ENCODE assay signal across 30 mouse cellular contexts in the genomic region with DNA sequence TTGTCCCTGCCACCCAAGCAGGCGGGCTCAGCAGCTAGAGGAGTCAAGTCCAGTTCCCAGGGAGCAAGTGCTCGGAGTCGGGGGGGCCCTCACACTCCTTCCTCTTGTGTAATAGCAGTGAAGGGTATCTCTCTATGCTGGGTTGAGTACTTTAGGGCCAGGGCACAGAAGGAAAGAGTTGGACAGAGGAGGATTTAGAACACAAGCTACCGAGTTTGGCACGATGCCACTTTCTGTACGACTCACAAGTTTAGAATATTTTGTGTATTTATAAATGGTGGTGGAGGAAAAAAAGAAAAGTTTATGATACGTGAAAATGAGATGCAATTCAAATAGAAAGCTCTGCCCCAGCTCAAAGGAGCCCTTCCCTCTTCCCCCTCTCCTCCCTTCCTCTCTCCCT. TPM values are rescaled to one million over a fixed set of nuclear protein-coding genes. Genes with fewer than 3 reads are reported as not detected.
DNase-seq lines count a peak whose midpoint lies in the region; ATAC-seq and TF ChIP-seq lines count a peak whose summit lies in the region.
"Had no signal": no experiment of that assay in that cellular context is flagged by ENCODE, and none has a peak within 500 bp of the region (broad histone marks: within the 10 kb centered on the region; RNA-seq: fewer than 3 reads in every experiment).

No protein-coding gene starts in this region.

- no peaks in the 10 kb centered on the region for H3K27me3 ChIP-seq in kidney, embryonic 16.5 days (ENCODE audit: insufficient read depth, low read length)
- H3K27me3 ChIP-seq in midbrain, embryonic 11.5 days (ENCODE audit: control insufficient read depth, insufficient read depth, low read length), result no peaks in the 10 kb centered on the region
- no peaks in the 10 kb centered on the region for H3K27me3 ChIP-seq in midbrain, postnatal 0 days (ENCODE audit: insufficient read depth, low read length)
- H3K27me3 ChIP-seq: heart, embryonic 13.5 days; liver, embryonic 15.5 days; neural tube, embryonic 12.5 days had no signal

- no peak for ATAC-seq in kidney, embryonic 16.5 days (ENCODE audit: low FRiP score, low TSS enrichment)
- ATAC-seq in midbrain, embryonic 11.5 days (ENCODE audit: low FRiP score), result no peak
- no peak for ATAC-seq in midbrain, postnatal 0 days (ENCODE audit: low FRiP score)
- no peak for ATAC-seq in cerebellum, adult (ENCODE audit: insufficient number of reproducible peaks, low FRiP score, low TSS enrichment)
- ATAC-seq: forebrain, embryonic 14.5 days had no signal

- H3K9ac ChIP-seq in kidney, embryonic 16.5 days (replicated peaks; ENCODE audit: low read length), result no peak overlapping the region
- no peak overlapping the region for H3K9ac ChIP-seq in midbrain, embryonic 11.5 days (ENCODE audit: low read length)
- H3K9ac ChIP-seq in midbrain, postnatal 0 days (replicated peaks; ENCODE audit: low read length, poor library complexity, severe bottlenecking), result no peak overlapping the region
- H3K9ac ChIP-seq: heart, embryonic 13.5 days; hindbrain, embryonic 12.5 days; liver, embryonic 15.5 days; neural tube, embryonic 12.5 days had no signal

- H3K36me3 ChIP-seq in kidney, embryonic 16.5 days (ENCODE audit: insufficient read depth, low read length), result no peaks in the 10 kb centered on the region
- H3K36me3 ChIP-seq in midbrain, embryonic 11.5 days (ENCODE audit: control insufficient read depth, insufficient read depth, low read length), result no peaks in the 10 kb centered on the region
- no peaks in the 10 kb centered on the region for H3K36me3 ChIP-seq in midbrain, postnatal 0 days (ENCODE audit: insufficient read depth, low read length)
- H3K36me3 ChIP-seq: heart, embryonic 13.5 days; hindbrain, embryonic 12.5 days; limb, embryonic 10.5 days; liver, embryonic 15.5 days; neural tube, embryonic 12.5 days had no signal

- TF ChIP-seq CTCF in midbrain, postnatal 0 days (IDR thresholded peaks at IDR 0.05), result no peak

- H3K9me3 ChIP-seq in kidney, embryonic 16.5 days (ENCODE audit: low read length), result no peaks in the 10 kb centered on the region
- no peaks in the 10 kb centered on the region for H3K9me3 ChIP-seq in midbrain, embryonic 11.5 days (ENCODE audit: control insufficient read depth, low read length)
- no peaks in the 10 kb centered on the region for H3K9me3 ChIP-seq in midbrain, postnatal 0 days (ENCODE audit: low read length)
- H3K9me3 ChIP-seq: heart, embryonic 13.5 days; hindbrain, embryonic 12.5 days; limb, embryonic 10.5 days; liver, embryonic 15.5 days; neural tube, embryonic 12.5 days had no signal

- H3K4me2 ChIP-seq in kidney, embryonic 16.5 days (replicated peaks; ENCODE audit: low read depth, low read length), result no peak overlapping the region
- H3K4me2 ChIP-seq in midbrain, embryonic 11.5 days, result no peak overlapping the region
- H3K4me2 ChIP-seq in midbrain, postnatal 0 days (ENCODE audit: low read depth, low read length, poor library complexity, severe bottlenecking), result no peak overlapping the region
- H3K4me2 ChIP-seq: heart, embryonic 13.5 days; hindbrain, embryonic 12.5 days; liver, embryonic 15.5 days; neural tube, embryonic 12.5 days had no signal

- 70% methylated on average over 7 of the region's 7 CpGs for WGBS in kidney, embryonic 16.5 days
- WGBS in midbrain, embryonic 11.5 days, result 86% methylated on average over 7 of the region's 7 CpGs
- WGBS in midbrain, postnatal 0 days, result 82% methylated on average over 7 of the region's 7 CpGs

- peak overlapping the region; percentile 50; the same call in 1 of the 2 replicates for H3K27ac ChIP-seq in kidney, embryonic 16.5 days (ENCODE audit: low read length)
- H3K27ac ChIP-seq in midbrain, embryonic 11.5 days (ENCODE audit: low read depth, low read length), result no peak overlapping the region
- H3K27ac ChIP-seq in midbrain, postnatal 0 days (ENCODE audit: low read depth, low read length), result no peak overlapping the region
- H3K27ac ChIP-seq: heart, embryonic 13.5 days; hindbrain, embryonic 12.5 days; limb, embryonic 10.5 days; liver, embryonic 15.5 days; neural tube, embryonic 12.5 days had no signal

- no peak overlapping the region for H3K4me3 ChIP-seq in kidney, embryonic 16.5 days (ENCODE audit: low read length)
- H3K4me3 ChIP-seq in midbrain, embryonic 11.5 days (ENCODE audit: low read depth, low read length), result no peak overlapping the region
- H3K4me3 ChIP-seq in midbrain, postnatal 0 days (ENCODE audit: low read depth, low read length), result no peak overlapping the region
- H3K4me3 ChIP-seq: heart, embryonic 13.5 days; hindbrain, embryonic 12.5 days; limb, embryonic 10.5 days; liver, embryonic 15.5 days; megakaryocyte, embryonic 14.5 days; neural tube, embryonic 12.5 days had no signal

- peaks cover 14% of the 10 kb centered on the region for H3K4me1 ChIP-seq in kidney, embryonic 16.5 days (ENCODE audit: insufficient read depth, low read length)
- 0 out of 2 replicates have a peak, but pooled peaks cover 7% of the 10 kb centered on the region for H3K4me1 ChIP-seq in midbrain, embryonic 11.5 days (ENCODE audit: control insufficient read depth, insufficient read depth, low read length)
- H3K4me1 ChIP-seq in midbrain, postnatal 0 days (ENCODE audit: insufficient read depth, low read length), result no peaks in the 10 kb centered on the region

- DNase-seq in kidney, adult 11 months, result no peak
- DNase-seq in midbrain, embryonic 11.5 days (ENCODE audit: low spot score, missing footprints), result peak; percentile 73
- DNase-seq in midbrain, postnatal 0 days (ENCODE audit: low spot score), result no peak
- DNase-seq in lung, postnatal 10 days, result peak; percentile 31
- DNase-seq in cerebellum, adult 18-20 months, result no peak
- DNase-seq: adrenal gland, adult 2 months; cerebellum, adult 2 months; cerebellum, postnatal 36 days; gastrocnemius, postnatal 10 days; heart, adult 18-20 months; heart, postnatal 14 days; kidney, adult 8-10 months; liver; midbrain, embryonic 14.5 days; right cerebral cortex, postnatal 14 days; thymus, postnatal 14 days had no signal

RNA-seq across cellular contexts. Expression of a gene that starts 5.1 kb away (rescaled TPM):
- not detected in 2 replicates for polyA plus RNA-seq in kidney, embryonic 16.5 days (2015; fragmentation: Nextera tagmentation; extraction: Ambion mirVana)
- not detected in 2 replicates for polyA plus RNA-seq in midbrain, embryonic 11.5 days (2014; fragmentation: Nextera tagmentation; extraction: Ambion mirVana)
- not detected in 2 replicates for total RNA-seq in midbrain, postnatal 0 days (2014; rRNA removed)
- polyA plus RNA-seq in midbrain, postnatal 0 days (2015; fragmentation: Nextera tagmentation; extraction: Ambion mirVana), result not detected in 2 replicates
- total RNA-seq: adrenal gland, adult 2 months; gastrocnemius, postnatal 10 days; heart, adult 18-20 months; heart, postnatal 14 days; layer of hippocampus, adult 18-20 months; layer of hippocampus, postnatal 14 days had no signal
- polyA plus RNA-seq: adrenal gland, adult 2 months; cerebellum, adult 2 months; embryonic facial prominence, embryonic 14.5 days; forebrain, embryonic 14.5 days; heart, embryonic 13.5 days; hindbrain, embryonic 12.5 days; limb, embryonic 10.5 days; liver, embryonic 15.5 days; midbrain, embryonic 14.5 days; neural tube, embryonic 12.5 days; spleen, adult 2 months had no signal

RNA-seq across cellular contexts. Expression of a gene that starts 7.9 kb away (rescaled TPM):
- 6.2 and 8.0 TPM in 2 replicates for polyA plus RNA-seq in kidney, embryonic 16.5 days (2015; fragmentation: Nextera tagmentation; extraction: Ambion mirVana)
- polyA plus RNA-seq in midbrain, embryonic 11.5 days (2014; fragmentation: Nextera tagmentation; extraction: Ambion mirVana), result not detected in 2 replicates
- 0.09 and 0.22 TPM in 2 replicates for total RNA-seq in midbrain, postnatal 0 days (2014; rRNA removed)
- 0.07 TPM in 1 of 2 replicates, not detected in the other for polyA plus RNA-seq in midbrain, postnatal 0 days (2015; fragmentation: Nextera tagmentation; extraction: Ambion mirVana)
- total RNA-seq: ES-E14; layer of hippocampus, adult 18-20 months; layer of hippocampus, postnatal 14 days had no signal
- polyA plus RNA-seq: adrenal gland, adult 2 months; cerebellum, adult 2 months; forebrain, embryonic 14.5 days; limb, embryonic 10.5 days; midbrain, embryonic 14.5 days; neural tube, embryonic 12.5 days; spleen, adult 2 months had no signal

Comparison
In these comparisons a context has a peak if more than half of its experiments do, and no peak if none do; other contexts are left out.
1. DNase-seq: peak in midbrain, embryonic 11.5 days (single experiment) and lung, postnatal 10 days (single experiment); none in kidney, adult 11 months (single experiment), midbrain, postnatal 0 days (single experiment) and cerebellum, adult 18-20 months (0 of 2).